Mouse (Mus musculus) c-Kit-positive CD71-positive TER-119-positive erythroid progenitor cells, embryonic 14.5 days (primary cell): ENCODE results near the gene Hephl1.

Experiments
- DNase-seq: peaks from one replicate; pipeline ENCODE4 v3.0.0-alpha.2; 2013; ENCODE audit warnings: low spot score

The Hephl1 gene

GRCm38 (mm10) chr9:15060026-15060425 lies 51.9 kb downstream of the Hephl1 start:
- DNase-seq: no peak

- DNase-seq: no peak
These were observed 66.2 kb downstream of the Hephl1 start for GRCm38 (mm10) chr9:15045740-15046139.

GRCm38 (mm10) chr9:15045084-15045669 lies 66.7 kb downstream of the Hephl1 start, which contains the start of gene Panx1:
Panx1 (minus strand) TSS chr9:15045478.
- no peak for DNase-seq

DNA sequence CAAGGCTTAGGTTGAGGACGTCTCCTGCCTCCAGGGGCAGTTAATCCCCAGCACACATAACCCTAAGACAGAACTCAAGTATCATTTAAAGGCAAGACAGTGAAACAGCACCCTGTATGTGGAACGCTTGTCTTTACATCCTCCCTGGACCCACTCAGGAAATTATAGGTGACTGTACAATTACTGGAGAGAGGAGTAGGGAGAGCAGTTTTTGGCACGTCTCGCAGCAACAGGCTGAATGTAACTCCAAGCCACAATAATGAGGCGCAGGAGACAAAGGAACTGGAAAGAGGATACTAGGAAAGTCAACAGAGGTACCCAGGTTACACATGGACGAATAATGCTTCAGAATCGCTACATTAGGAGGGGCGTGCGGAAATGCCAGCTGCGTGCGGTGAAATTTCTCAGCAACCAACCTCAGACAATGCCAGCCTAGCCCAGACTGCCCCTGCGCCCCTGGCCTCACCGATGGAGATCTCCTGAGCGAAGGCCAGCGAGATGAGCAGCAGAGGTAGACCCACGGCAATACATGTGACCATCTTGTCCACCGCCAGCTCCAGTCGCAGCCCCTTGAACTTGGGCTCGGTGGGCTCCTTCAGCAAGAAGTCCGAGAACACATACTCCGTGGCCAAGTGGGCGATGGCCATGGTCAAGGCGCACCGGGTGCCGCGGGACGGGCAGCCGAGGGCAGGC lies 67.4 kb downstream of the Hephl1 start:
- no peak for DNase-seq

GRCm38 (mm10) chr9:15041556-15041955 lies 70.4 kb downstream of the Hephl1 start:
- no peak for DNase-seq

DNA sequence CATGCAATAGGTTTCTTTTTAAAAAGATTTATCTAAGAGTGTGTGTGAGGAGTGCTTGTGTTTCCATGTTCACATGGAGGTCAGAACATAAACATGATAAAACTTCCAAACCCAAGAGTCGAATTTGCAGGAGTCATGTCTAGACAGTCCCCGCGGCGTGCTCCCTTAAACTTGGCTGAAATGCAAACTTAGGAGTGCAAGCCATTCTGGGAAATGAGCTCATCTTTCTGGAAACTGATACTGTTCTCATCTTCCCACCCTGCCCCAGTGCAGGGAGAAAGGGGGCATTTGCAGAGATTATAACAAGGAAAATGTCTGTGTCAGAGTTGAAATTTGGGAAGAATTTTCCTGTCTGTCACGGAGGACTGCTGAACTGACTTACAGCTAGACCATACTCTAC lies 72.1 kb downstream of the Hephl1 start:
- DNase-seq: no peak

DNA sequence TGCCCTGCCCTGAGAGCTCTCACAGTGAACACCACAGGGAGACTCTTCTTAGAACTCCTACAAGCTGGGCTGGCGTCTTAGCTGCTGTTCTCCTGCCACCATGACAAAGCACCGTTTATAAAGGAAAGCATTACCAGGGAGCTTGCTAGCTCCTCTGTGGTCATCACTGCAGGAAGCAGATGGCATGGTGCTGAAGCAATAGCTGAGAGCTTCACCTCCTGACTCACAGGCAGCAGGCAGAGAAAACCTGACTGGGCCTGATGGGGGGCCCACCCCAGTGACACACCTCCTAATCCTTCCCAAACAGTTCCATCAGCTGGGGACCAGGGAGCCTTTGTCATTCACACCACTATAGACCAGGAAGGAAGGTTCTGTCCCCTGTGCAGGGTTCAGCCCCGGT lies 74.2 kb downstream of the Hephl1 start:
- no peak for DNase-seq

DNA sequence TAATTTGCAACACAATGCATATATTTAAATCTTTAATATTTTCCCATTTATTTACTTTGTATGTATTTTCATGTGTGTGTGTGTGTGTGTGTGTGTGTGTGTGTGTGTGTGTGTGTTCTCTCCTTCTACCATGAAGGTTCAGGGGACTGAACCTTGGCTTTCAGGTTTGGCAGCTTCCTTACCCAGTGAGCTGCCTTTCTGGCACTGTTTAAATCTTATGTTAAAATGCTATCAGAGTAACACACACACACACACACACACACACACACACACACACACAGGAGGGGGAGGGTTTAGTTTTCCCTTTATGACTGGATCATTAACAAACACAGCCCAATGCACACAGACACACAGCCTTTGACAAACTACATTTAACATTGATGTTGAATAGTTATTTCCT lies 74.7 kb downstream of the Hephl1 start:
- DNase-seq: no peak

- DNase-seq: no peak
These were observed 75.1 kb downstream of the Hephl1 start for GRCm38 (mm10) chr9:15036807-15037206.

GRCm38 (mm10) chr9:15036405-15036804 lies 75.5 kb downstream of the Hephl1 start:
- DNase-seq: no peak

GRCm38 (mm10) chr9:15035979-15036378 lies 75.9 kb downstream of the Hephl1 start:
- no peak for DNase-seq

- DNase-seq: no peak
These were observed 77.2 kb downstream of the Hephl1 start for GRCm38 (mm10) chr9:15034546-15035273.

GRCm38 (mm10) chr9:15033568-15034160 lies 78.2 kb downstream of the Hephl1 start:
- DNase-seq: no peak

- DNase-seq: no peak
These were observed 79.1 kb downstream of the Hephl1 start for GRCm38 (mm10) chr9:15032797-15033196.

DNA sequence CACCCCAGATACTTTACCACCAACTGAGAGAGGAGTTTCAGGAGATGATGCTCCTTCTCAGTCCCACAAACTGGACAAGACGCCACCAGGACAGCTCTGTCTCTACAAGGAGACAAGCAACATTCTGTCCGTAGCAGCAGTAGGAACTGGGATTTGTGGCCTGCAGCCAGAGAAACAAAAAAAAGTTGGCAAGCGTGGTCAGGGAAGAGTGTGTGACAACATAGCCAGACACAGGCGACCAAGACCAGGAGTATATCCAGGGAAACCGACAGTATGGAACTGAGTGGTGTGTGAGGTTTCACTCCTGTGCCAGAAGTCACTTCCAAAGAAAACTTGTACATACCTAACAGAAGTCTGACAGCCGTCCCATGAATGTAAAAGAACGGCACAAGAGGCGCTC lies 81.1 kb downstream of the Hephl1 start:
- no peak for DNase-seq

DNA sequence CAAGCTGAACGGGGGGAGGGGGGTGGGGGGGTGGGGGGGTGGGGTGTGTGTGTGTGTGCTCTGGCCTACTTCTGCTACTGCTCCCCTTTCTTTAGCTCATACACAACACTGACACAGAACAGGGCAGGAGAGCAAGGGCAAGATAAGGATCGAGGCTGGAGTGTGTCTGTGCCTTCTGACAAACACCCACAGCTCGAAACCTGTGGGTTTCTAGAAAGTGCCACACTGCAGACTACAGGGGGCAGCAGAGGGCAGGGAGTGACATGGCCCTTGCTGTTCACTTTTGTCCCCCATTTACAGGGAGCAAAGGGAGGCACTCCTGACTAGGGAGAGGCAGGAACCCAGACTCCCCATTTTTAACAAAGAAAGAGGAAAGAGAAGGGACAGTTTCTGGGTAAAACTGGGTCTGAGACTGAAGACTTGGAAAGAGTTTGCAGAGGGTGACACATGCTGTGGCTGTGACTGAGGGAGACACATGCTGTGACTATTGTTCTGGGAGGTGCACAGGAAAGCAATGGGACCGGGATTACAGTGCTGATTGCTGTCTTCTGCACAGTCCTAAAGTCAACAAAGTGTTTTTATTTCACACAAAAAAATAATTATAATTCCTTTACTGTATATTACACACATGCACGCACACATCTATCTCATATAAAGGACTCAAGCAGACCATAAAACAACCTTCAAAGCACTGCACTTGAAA lies 82.7 kb downstream of the Hephl1 start:
- peak; percentile 34 for DNase-seq

- DNase-seq: no peak
These were observed 84.2 kb downstream of the Hephl1 start for GRCm38 (mm10) chr9:15027725-15028124.

DNA sequence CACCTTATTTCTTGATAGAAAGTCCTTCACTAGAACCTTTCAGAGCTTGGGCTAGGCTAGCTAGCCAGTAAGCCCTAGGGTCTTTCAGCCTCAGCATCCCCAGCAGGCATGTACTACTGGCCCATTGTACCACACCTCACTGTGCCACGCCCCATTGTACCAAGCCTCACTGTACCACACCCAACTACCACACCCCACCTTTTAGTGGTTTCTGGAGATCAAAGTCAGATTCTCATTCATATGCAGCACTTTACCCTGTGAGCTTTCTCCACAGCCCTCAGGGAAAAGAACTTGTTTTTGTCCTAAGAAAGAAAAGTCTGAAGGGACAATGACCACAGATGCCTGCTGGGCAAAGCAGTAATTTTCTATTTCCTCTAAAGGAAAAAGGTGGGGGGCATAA lies 88.9 kb downstream of the Hephl1 start:
- no peak for DNase-seq

DNA sequence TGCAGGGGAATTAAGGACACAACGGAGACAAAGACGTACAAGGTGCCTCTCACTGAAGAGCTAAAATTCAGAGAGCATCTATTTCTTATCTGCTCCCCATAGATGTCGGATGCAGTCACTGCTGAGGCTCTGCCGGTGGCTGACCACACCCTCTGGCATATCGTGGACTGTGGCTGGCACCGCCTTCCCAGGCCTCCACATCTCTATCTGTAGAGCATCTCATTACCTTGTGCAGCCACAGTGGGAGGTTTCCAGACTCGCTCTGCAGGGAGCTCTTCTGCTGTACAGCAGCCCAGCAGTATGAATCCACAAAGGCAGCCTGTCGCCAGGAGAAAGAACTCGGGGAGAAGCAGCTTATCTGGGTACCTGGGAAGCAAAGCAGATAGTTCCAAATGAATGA lies 90.8 kb downstream of the Hephl1 start:
- no peak for DNase-seq

- DNase-seq: no peak
These were observed 91.3 kb downstream of the Hephl1 start for GRCm38 (mm10) chr9:15020561-15021080.

- no peak for DNase-seq
These were observed 93.2 kb downstream of the Hephl1 start for GRCm38 (mm10) chr9:15018756-15019131.
